Mouse (Mus musculus) 3T3-L1 (cell line): ENCODE measurements at regions not wholly inside any gene's neighbourhood (a gene's known extent, or its start where the extent isn't known, plus 50 kb on each side); places are given as distances from the start of the nearest gene placed in this dataset.
A peak's percentile ranks its signal among the peaks of the same experiment; 100 is the strongest.
"Not testable (repeated sequence)": the region's sequence is repeated elsewhere in the genome, so short reads cannot be mapped to it uniquely, and the experiment has no call there.

Experiments used
- DNase-seq: peaks from one replicate; pipeline ENCODE4 v3.0.0-alpha.2; 2015; ENCODE audit warnings: low read depth, low spot score

- no peak for DNase-seq
Measured at GRCm38 (mm10) chr15:16909396-16909795, 180.8 kb downstream of the Cdh9 start.

- not testable (repeated sequence) for DNase-seq
Measured at GRCm38 (mm10) chr15:16909941-16910340, 181.4 kb downstream of the Cdh9 start.

- DNase-seq = no peak
Measured at GRCm38 (mm10) chr15:16914966-16915569, 186.5 kb downstream of the Cdh9 start.

GRCm38 (mm10) chr15:16923246-16923645 is 194.7 kb downstream of the Cdh9 start:
- no peak for DNase-seq

GRCm38 (mm10) chr15:16933137-16933677 is 204.7 kb downstream of the Cdh9 start:
- DNase-seq = no peak

- DNase-seq = no peak
Measured at GRCm38 (mm10) chr15:16934438-16934837, 205.9 kb downstream of the Cdh9 start.

GRCm38 (mm10) chr15:16975821-16976220 is 247.3 kb downstream of the Cdh9 start:
- not testable (repeated sequence) for DNase-seq

- DNase-seq = no peak
Measured at GRCm38 (mm10) chr15:16990848-16991247, 262.3 kb downstream of the Cdh9 start.

GRCm38 (mm10) chr15:16995667-16996066 is 267.1 kb downstream of the Cdh9 start:
- DNase-seq = no peak

- no peak for DNase-seq
Measured at GRCm38 (mm10) chr15:17006139-17006538, 277.6 kb downstream of the Cdh9 start.

GRCm38 (mm10) chr15:17007811-17008210 is 279.3 kb downstream of the Cdh9 start:
- DNase-seq = no peak

GRCm38 (mm10) chr15:17048867-17049628 is 320.5 kb downstream of the Cdh9 start:
- DNase-seq = no peak

- no peak for DNase-seq
Measured at GRCm38 (mm10) chr15:17069772-17070171, 341.2 kb downstream of the Cdh9 start.

GRCm38 (mm10) chr15:17084030-17084429 is 355.5 kb downstream of the Cdh9 start:
- DNase-seq = no peak

- DNase-seq = no peak
Measured at GRCm38 (mm10) chr15:17088644-17089228, 360.2 kb downstream of the Cdh9 start.

- peak; percentile 62 for DNase-seq
Measured at GRCm38 (mm10) chr15:17098927-17099326, 370.4 kb downstream of the Cdh9 start.

GRCm38 (mm10) chr15:17101182-17101581 is 372.6 kb downstream of the Cdh9 start:
- DNase-seq = no peak

GRCm38 (mm10) chr15:17135721-17136120 is 407.2 kb downstream of the Cdh9 start:
- no peak for DNase-seq

- DNase-seq = no peak
Measured at GRCm38 (mm10) chr15:17180164-17180563, 451.6 kb downstream of the Cdh9 start.

- no peak for DNase-seq
Measured at GRCm38 (mm10) chr15:17181358-17182022, 452.9 kb downstream of the Cdh9 start.

- DNase-seq = no peak
Measured at GRCm38 (mm10) chr15:17195439-17195838, 466.9 kb downstream of the Cdh9 start.

GRCm38 (mm10) chr15:17204739-17205138 is 476.2 kb downstream of the Cdh9 start:
- DNase-seq = no peak
